Mouse (Mus musculus): ENCODE measurements around the gene Ptch2.
A peak's percentile ranks its signal among the peaks of the same experiment; 100 is the strongest.

Gene Ptch2

GRCm38 (mm10) chr4:117104672-117105071 is 8.8 kb downstream of the Ptch2 start:
- DNase-seq (ENCODE audit: low read depth, low spot score), result no peak

GRCm38 (mm10) chr4:117105127-117105526 is 9.3 kb downstream of the Ptch2 start:
- no peak for DNase-seq (ENCODE audit: low read depth, low spot score)

- no peak for DNase-seq (ENCODE audit: low read depth, low spot score)
Measured at GRCm38 (mm10) chr4:117107813-117108523, 12.1 kb downstream of the Ptch2 start.

GRCm38 (mm10) chr4:117108524-117108849 is 12.6 kb downstream of the Ptch2 start:
- no peak for DNase-seq (ENCODE audit: low read depth, low spot score)

GRCm38 (mm10) chr4:117109330-117109729 is 13.5 kb downstream of the Ptch2 start:
- DNase-seq (ENCODE audit: low read depth, low spot score), result no peak

- no peak for DNase-seq (ENCODE audit: low read depth, low spot score)
Measured at GRCm38 (mm10) chr4:117110249-117110648, 14.4 kb downstream of the Ptch2 start.

GRCm38 (mm10) chr4:117110985-117111384 is 15.1 kb downstream of the Ptch2 start:
- DNase-seq (ENCODE audit: low read depth, low spot score), result no peak

- no peak for DNase-seq (ENCODE audit: low read depth, low spot score)
Measured at GRCm38 (mm10) chr4:117113237-117113636, 17.4 kb downstream of the Ptch2 start.

GRCm38 (mm10) chr4:117115592-117115991 is 19.7 kb downstream of the Ptch2 start:
- DNase-seq (ENCODE audit: low read depth, low spot score), result no peak

- no peak for DNase-seq (ENCODE audit: low read depth, low spot score)
Measured at GRCm38 (mm10) chr4:117117931-117118330, 22.1 kb downstream of the Ptch2 start.

- DNase-seq (ENCODE audit: low read depth, low spot score), result no peak
Measured at GRCm38 (mm10) chr4:117119636-117120035, 23.8 kb downstream of the Ptch2 start.

GRCm38 (mm10) chr4:117120052-117120444 is 24.2 kb downstream of the Ptch2 start:
- DNase-seq (ENCODE audit: low read depth, low spot score), result no peak

- DNase-seq (ENCODE audit: low read depth, low spot score), result peak; percentile 90
Measured at GRCm38 (mm10) chr4:117120445-117121414, 24.9 kb downstream of the Ptch2 start.

GRCm38 (mm10) chr4:117122209-117122608 is 26.3 kb downstream of the Ptch2 start:
- DNase-seq (ENCODE audit: low read depth, low spot score), result no peak

GRCm38 (mm10) chr4:117123546-117124217 is 27.8 kb downstream of the Ptch2 start:
- DNase-seq (ENCODE audit: low read depth, low spot score), result peak; percentile 69

GRCm38 (mm10) chr4:117124218-117124517 is 28.3 kb downstream of the Ptch2 start:
- no peak for DNase-seq (ENCODE audit: low read depth, low spot score)

GRCm38 (mm10) chr4:117124518-117125347 is 28.9 kb downstream of the Ptch2 start:
- peak; percentile 95 for DNase-seq (ENCODE audit: low read depth, low spot score)

- DNase-seq (ENCODE audit: low read depth, low spot score), result no peak
Measured at GRCm38 (mm10) chr4:117125348-117125909, 29.6 kb downstream of the Ptch2 start, which contains the start of gene Btbd19. Gene Btbd19, minus strand, starts transcription at chr4:117125725.

GRCm38 (mm10) chr4:117125910-117126674 is 30.2 kb downstream of the Ptch2 start:
- peak; percentile 89 for DNase-seq (ENCODE audit: low read depth, low spot score)

GRCm38 (mm10) chr4:117126675-117127290 is 30.9 kb downstream of the Ptch2 start, which contains the start of gene Tctex1d4:
Gene Tctex1d4, plus strand, starts transcription at chr4:117126794.
- DNase-seq (ENCODE audit: low read depth, low spot score), result peak; percentile 48

Measured in CD4-positive helper T cell, adult 2 months (primary cell).